Mouse (Mus musculus) testis, postnatal 14 days (tissue): ENCODE measurements around the gene Cd2bp2.
"Not testable (repeated sequence)": the region's sequence is repeated elsewhere in the genome, so short reads cannot be mapped to it uniquely, and the experiment has no call there.

Experiments used
- DNase-seq: peaks from one replicate; pipeline ENCODE4 v3.0.0; 2021; ENCODE audit warnings: low spot score

Cd2bp2 gene

GRCm38 (mm10) chr7:127190672-127191071 is 5.2 kb downstream of the Cd2bp2 start:
- DNase-seq = no peak

GRCm38 (mm10) chr7:127188305-127189276 is 7.3 kb downstream of the Cd2bp2 start:
- DNase-seq = no peak

DNA sequence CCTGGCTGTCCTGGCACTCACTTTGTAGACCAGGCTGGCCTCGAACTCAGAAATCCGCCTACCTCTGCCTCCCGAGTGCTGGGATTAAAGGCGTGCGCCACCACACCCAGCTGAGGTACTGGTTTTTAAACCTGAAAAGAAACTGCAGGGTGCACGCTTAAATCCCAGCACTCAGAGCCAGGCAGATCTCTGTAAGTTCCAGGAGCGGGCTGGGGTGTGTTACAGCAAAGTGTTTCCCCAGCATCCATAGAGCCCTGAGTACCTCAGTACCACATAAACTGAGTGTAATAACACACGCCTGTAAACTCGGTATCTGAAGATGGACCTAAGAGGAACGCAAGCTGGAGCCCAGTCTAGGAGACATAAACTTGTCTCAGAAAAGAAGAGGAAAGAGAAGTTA is 8.5 kb downstream of the Cd2bp2 start:
- DNase-seq = no peak

DNA sequence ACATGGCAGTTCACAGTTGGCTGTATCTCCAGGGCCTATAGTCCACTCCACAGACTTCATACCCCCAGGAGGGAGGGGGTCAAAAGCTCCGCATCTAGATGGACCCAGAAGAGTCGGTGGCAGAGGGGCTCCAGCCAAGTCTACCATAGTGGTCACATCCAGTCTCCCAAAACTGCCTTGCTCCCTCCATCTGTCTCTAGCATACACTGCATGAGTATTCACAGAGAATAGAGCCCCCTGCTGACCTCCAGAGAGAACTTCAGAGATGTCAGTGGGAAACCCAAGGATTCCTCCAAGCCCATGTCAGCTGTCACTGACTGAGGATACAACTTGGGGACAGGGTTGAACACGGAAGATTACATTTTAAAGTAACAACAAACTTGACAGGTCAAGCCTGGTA is 10.2 kb downstream of the Cd2bp2 start:
- DNase-seq = no peak

DNA sequence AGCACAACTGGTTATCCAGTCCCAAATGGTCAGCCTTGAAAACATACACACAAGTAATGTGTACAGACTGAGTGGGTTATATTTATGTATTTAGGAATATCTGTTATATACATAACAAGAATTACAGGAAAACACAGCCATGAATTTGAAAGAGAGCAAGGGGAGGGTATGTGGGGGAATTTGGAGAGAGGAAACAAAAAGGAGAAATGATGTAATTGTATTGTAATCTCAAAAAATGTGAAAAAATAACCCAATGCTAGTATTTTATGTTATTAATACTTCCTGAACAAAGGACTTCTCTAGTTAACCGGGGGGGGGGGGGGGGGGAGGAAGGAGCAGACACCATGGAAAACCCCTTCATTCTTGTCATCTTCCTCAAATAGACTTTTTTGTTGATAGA is 11.1 kb downstream of the Cd2bp2 start:
- no peak for DNase-seq

- no peak for DNase-seq
Observed at GRCm38 (mm10) chr7:127183828-127184227, 12.0 kb downstream of the Cd2bp2 start.

- DNase-seq = no peak
Observed at GRCm38 (mm10) chr7:127183345-127183744, 12.5 kb downstream of the Cd2bp2 start.

DNA sequence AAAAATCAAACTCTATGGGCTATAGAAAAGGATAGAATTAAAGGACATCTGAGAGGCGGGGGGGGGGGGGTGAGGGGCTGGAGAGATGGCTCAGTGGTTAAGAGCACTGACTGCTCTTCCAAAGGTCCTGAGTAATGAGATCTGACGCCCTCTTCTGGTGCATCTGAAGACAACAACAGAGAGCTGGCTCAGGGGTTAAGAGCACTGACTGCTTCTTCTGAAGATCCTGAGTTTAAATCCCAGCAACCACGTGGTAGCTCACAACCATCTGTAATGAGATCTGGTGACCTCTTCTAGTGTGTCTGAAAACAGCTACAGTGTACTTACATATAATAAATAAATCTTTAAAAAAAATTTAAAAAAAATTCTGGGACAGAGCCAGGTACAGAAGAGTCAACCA is 14.1 kb downstream of the Cd2bp2 start:
- not testable (repeated sequence) for DNase-seq

DNA sequence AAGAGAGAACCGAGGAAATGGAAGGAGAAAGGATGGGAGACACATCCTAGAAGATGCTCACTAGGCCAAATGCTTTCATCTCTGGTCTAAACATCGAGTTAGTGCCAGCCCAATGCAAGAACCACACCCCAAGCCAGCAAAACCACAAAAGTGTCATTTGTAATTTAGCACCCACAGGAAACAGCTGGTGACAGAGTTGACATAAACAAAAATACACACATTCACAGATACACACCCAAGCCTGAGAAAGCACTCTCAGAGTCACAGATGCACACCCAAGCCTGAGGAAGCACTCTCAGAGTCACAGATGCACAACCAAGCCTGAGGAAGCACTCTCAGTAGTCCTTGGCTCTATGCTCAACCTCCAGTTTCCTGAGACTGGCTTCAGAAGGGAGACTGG is 15.1 kb downstream of the Cd2bp2 start:
- no peak for DNase-seq

DNA sequence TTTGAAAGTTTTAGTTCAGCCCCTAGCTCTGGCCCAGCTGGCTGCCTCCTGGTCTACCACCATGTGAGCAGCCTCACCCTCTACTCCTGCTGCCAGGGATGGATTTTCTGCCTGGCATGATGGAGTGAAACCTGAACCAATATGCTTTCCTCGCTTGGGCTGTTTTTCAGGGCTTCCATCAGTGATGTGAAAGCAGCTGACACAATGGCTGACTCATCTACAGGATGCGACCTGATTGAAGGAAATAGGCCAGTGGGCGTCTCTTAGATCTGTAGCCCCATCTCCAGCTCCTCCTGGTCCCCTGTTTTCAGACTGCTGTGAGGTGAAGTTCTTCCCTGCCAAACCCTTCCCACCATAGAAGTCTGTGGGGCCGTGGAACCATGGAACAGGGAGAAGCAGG is 18.9 kb downstream of the Cd2bp2 start:
- no peak for DNase-seq

- no peak for DNase-seq
Observed at GRCm38 (mm10) chr7:127166501-127166900, 29.3 kb downstream of the Cd2bp2 start.

GRCm38 (mm10) chr7:127165607-127166493 is 30.0 kb downstream of the Cd2bp2 start:
- no peak for DNase-seq

- DNase-seq = no peak
Observed at GRCm38 (mm10) chr7:127164002-127164401, 31.8 kb downstream of the Cd2bp2 start.

- DNase-seq = no peak
Observed at GRCm38 (mm10) chr7:127162546-127162945, 33.3 kb downstream of the Cd2bp2 start.

DNA sequence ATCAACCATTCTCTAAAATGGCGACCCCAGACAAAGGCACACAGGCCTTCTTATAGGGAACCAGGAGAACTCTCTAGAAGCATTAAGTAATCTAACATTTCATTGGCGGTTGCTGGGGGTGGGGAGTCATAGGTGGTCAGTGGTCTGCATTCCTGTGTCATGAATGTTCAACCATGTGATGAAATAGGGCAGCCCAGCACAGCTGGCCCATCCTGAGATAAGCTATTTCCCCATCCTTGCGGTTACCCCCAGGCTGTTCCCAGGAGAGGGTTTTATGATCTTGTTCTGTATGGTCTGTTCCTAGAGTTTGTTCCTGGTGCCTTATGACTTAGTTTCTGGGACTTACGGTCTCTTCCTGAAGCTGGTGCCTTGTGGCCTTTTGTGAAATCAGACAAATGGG is 38.3 kb downstream of the Cd2bp2 start:
- no peak for DNase-seq

DNA sequence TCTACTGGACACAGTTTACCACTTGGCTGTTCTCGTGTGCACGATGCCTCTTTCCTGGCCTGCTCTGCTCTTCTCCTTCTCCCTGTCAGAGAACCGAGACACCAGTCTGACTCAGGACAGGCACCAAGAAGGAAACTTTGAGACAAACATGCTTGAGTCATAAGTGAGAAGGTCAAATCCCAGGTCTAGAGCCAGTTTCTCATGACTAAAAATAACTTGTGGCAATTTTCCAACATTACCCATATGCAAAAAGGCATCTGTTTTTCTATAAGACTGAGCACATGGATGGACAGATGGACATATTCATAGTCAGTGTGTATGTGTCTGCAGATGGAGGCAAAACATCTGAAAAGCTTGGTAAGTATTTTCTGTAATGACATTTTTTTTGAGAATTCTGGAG is 42.4 kb downstream of the Cd2bp2 start:
- DNase-seq = no peak

- DNase-seq = no peak
Observed at GRCm38 (mm10) chr7:127152464-127152863, 43.4 kb downstream of the Cd2bp2 start.

GRCm38 (mm10) chr7:127147901-127148300 is 47.9 kb downstream of the Cd2bp2 start:
- DNase-seq = no peak

DNA sequence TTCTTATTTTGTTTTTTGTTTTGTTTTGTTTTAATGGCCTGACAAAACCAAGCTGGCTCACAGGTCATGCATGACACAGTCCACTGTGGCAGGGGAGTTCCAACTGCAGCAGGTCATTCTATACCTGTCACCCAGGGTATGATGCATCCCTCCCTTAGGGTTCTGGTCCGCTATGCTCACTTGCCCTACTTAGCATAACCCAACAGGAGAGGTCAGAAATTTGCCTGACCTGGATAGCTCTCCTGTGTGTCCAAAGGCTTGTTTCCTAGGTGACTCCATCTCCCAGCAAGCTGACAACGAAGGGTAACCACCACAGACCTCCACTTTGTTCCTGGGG is 49.6 kb downstream of the Cd2bp2 start:
- DNase-seq = no peak

DNA sequence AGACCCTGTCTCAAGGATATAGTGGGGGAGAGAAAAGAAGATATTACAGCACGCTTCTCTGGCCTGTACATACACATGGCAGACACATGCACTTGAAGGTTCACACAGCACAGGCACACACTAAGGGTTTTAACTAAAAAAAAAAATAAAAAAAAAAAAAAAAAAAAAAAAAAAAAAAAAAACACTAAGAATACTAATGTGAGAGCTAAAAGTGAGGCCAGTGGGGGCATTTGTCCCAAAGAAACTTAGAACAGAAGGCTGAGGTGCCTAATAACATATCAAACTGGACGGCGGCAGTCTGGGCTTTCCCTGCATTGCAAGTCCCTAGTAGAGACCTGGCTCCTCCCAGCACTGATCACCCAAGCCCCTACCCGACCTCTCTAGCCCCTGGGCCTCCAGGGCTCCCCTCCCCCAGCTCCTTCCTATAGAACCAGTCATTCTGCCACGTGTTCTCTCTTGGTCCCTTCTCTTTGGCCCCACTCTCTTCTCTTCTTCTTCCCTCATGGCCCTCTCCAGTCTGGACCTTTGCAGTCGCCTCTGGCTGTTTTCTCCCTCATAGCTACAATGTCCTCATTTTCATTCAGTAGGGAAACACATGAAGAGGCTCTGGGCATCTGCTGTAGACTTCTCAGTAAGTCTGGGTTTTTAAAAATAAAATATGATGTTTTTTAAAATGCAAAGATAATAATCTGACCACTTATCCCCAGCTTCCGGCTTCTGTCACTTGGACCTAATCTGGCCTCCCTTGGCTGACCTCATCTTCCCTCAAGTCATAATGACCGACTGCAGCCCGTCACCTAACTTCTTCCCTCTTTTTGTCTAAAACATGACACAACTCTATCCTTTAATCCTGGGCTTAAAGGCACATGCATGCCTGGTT is 50.2 kb downstream of the Cd2bp2 start:
- DNase-seq = no peak

- no peak for DNase-seq
Observed at GRCm38 (mm10) chr7:127144412-127144811, 51.4 kb downstream of the Cd2bp2 start.

DNA sequence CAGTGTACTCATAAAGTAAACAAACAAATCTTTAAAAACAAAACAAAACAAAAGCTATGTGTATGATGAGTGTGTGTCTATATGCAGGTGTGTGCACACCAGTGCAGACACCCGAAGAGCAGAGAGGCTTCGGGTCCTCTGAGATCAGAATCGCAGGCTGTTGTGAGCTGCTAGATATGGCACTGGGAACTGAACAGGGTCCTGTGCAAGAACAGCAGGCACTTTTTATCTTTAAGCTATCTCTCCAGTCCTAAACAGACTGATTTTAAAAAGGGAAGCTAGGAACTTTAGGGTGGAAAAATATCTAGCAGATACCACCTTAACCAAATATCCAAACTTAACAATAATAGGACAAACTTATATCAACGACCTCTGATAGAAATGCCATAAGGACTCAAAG is 53.2 kb downstream of the Cd2bp2 start:
- no peak for DNase-seq
